Comparison of ENCODE assay signal across 19 mouse cellular contexts in genomic region chr17:63073342-63073741, GRCm38 (mm10).
DNase-seq lines count a peak whose midpoint lies in the region; ATAC-seq and TF ChIP-seq lines count a peak whose summit lies in the region.
"Had no signal": no experiment of that assay in that cellular context is flagged by ENCODE, and none has a peak within 500 bp of the region (broad histone marks: within the 10 kb centered on the region; RNA-seq: fewer than 3 reads in every experiment).

No protein-coding gene starts in this region.

- ATAC-seq in midbrain, postnatal 0 days (ENCODE audit: low FRiP score): no peak
- ATAC-seq: forebrain, embryonic 13.5 days; forebrain, embryonic 15.5 days had no signal

- H3K27me3 ChIP-seq in midbrain, embryonic 10.5 days (ENCODE audit: low read depth, poor library complexity, severe bottlenecking): peaks cover 41% of the 10 kb centered on the region
- no peaks in the 10 kb centered on the region for H3K27me3 ChIP-seq in midbrain, postnatal 0 days (ENCODE audit: insufficient read depth, low read length)
- H3K27me3 ChIP-seq: embryonic facial prominence, embryonic 12.5 days; forebrain, embryonic 13.5 days; forebrain, embryonic 15.5 days had no signal

- TF ChIP-seq CTCF in layer of hippocampus, adult 2 months (conservative IDR thresholded peaks at IDR 0.05): no peak
- TF ChIP-seq CTCF in midbrain, postnatal 0 days (IDR thresholded peaks at IDR 0.05): no peak

- WGBS in midbrain, embryonic 10.5 days: 75% methylated on average over 6 of the region's 6 CpGs
- 61% methylated on average over 6 of the region's 6 CpGs for WGBS in midbrain, postnatal 0 days

- H3K36me3 ChIP-seq in midbrain, embryonic 10.5 days: no peaks in the 10 kb centered on the region
- no peaks in the 10 kb centered on the region for H3K36me3 ChIP-seq in midbrain, postnatal 0 days (ENCODE audit: insufficient read depth, low read length)
- H3K36me3 ChIP-seq: embryonic facial prominence, embryonic 10.5 days; embryonic facial prominence, embryonic 12.5 days; forebrain, embryonic 15.5 days had no signal

- H3K4me1 ChIP-seq in midbrain, embryonic 10.5 days: peaks cover 89% of the 10 kb centered on the region
- peaks cover 6% of the 10 kb centered on the region; the same call in 1 of the 2 replicates for H3K4me1 ChIP-seq in midbrain, postnatal 0 days (ENCODE audit: insufficient read depth, low read length)

- peak; percentile 51 for DNase-seq in heart, adult 11 months
- no peak for DNase-seq in heart, postnatal 4 days
- no peak for DNase-seq in layer of hippocampus, adult 2 months (ENCODE audit: low spot score in 2 of 2)
- no peak for DNase-seq in layer of hippocampus, adult 18-20 months (ENCODE audit: low spot score in 2 of 2)
- DNase-seq in midbrain, embryonic 10.5 days (ENCODE audit: low spot score): no peak
- DNase-seq in midbrain, postnatal 0 days (ENCODE audit: low spot score): no peak
- no peak for DNase-seq in kidney, postnatal 25 days
- DNase-seq: adrenal gland, adult 2 months; adrenal gland, postnatal 10 days; adrenal gland, postnatal 25 days; cerebellum, adult 11-12 months; cerebellum, adult 2 months; cerebellum, adult 9-10 months; cerebellum, postnatal 10 days; cerebellum, postnatal 25 days had no signal

- no peak overlapping the region for H3K4me3 ChIP-seq in layer of hippocampus, adult 2 months
- no peak overlapping the region for H3K4me3 ChIP-seq in midbrain, embryonic 10.5 days
- no peak overlapping the region for H3K4me3 ChIP-seq in midbrain, postnatal 0 days (ENCODE audit: low read depth, low read length)
- H3K4me3 ChIP-seq: embryonic facial prominence, embryonic 10.5 days; embryonic facial prominence, embryonic 12.5 days; forebrain, embryonic 13.5 days; forebrain, embryonic 15.5 days had no signal

- no peak overlapping the region for H3K4me2 ChIP-seq in midbrain, postnatal 0 days (ENCODE audit: low read depth, low read length, poor library complexity, severe bottlenecking)
- H3K4me2 ChIP-seq: embryonic facial prominence, embryonic 12.5 days; forebrain, embryonic 13.5 days; forebrain, embryonic 15.5 days had no signal

- no peaks in the 10 kb centered on the region for H3K9me3 ChIP-seq in midbrain, embryonic 10.5 days (replicated peaks)
- H3K9me3 ChIP-seq in midbrain, postnatal 0 days (ENCODE audit: low read length): no peaks in the 10 kb centered on the region
- H3K9me3 ChIP-seq: embryonic facial prominence, embryonic 10.5 days; embryonic facial prominence, embryonic 12.5 days; forebrain, embryonic 13.5 days; forebrain, embryonic 15.5 days had no signal

- H3K27ac ChIP-seq in layer of hippocampus, adult 2 months: peak overlapping the region; percentile 55; the same call in 1 of the 2 replicates
- peak overlapping the region; percentile 46 for H3K27ac ChIP-seq in midbrain, embryonic 10.5 days (replicated peaks)
- no peak overlapping the region for H3K27ac ChIP-seq in midbrain, postnatal 0 days (ENCODE audit: low read depth, low read length)
- H3K27ac ChIP-seq: embryonic facial prominence, embryonic 10.5 days; embryonic facial prominence, embryonic 12.5 days; forebrain, embryonic 13.5 days; forebrain, embryonic 15.5 days had no signal

- H3K9ac ChIP-seq in midbrain, postnatal 0 days (replicated peaks; ENCODE audit: low read length, poor library complexity, severe bottlenecking): no peak overlapping the region
- H3K9ac ChIP-seq: embryonic facial prominence, embryonic 12.5 days; forebrain, embryonic 13.5 days; forebrain, embryonic 15.5 days had no signal
